In the genomic region with DNA sequence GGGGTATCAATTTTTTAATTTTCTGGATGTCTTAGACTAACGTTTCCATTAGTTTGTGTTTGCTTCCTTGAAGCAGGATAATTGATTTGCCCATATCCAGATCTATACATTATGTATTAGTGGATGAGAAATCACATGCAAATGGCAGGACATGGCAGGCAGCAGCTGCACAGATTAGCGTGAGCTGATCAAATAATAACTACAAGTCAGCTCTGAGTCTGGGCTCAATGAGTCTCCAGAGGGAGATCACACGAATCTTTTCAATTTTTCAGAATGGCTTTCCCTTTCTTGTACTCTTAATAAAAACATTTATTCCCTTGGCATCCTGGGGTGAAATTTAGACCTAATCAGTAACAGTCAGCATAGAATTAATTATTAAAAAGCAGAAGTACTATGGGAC, we compare ENCODE assay signal across 26 mouse cellular contexts. TPM values are rescaled to one million over a fixed set of nuclear protein-coding genes. Genes with fewer than 3 reads are reported as not detected.
DNase-seq lines count a peak whose midpoint lies in the region; ATAC-seq and TF ChIP-seq lines count a peak whose summit lies in the region.
"Had no signal": no experiment of that assay in that cellular context is flagged by ENCODE, and none has a peak within 500 bp of the region (broad histone marks: within the 10 kb centered on the region; RNA-seq: fewer than 3 reads in every experiment).

No protein-coding gene starts in this region.

- ATAC-seq in forebrain, embryonic 14.5 days: no peak
- ATAC-seq in forebrain, embryonic 15.5 days (replicated peaks): no peak
- ATAC-seq in liver, embryonic 13.5 days (ENCODE audit: low read depth): no peak
- ATAC-seq in liver, postnatal 0 days: no peak
- peak; percentile 81; the same call in 1 of the 2 replicates for ATAC-seq in midbrain, embryonic 14.5 days (ENCODE audit: low FRiP score, low TSS enrichment)
- no peak for ATAC-seq in midbrain, embryonic 16.5 days
- ATAC-seq in hindbrain, embryonic 14.5 days (ENCODE audit: low FRiP score): no peak
- ATAC-seq: CD4-positive, CD25-positive, alpha-beta regulatory T cell, adult 4 months; forebrain, embryonic 16.5 days had no signal

- WGBS in forebrain, embryonic 14.5 days: 57% methylated on average over 3 of the region's 3 CpGs
- WGBS in forebrain, embryonic 15.5 days: 47% methylated on average over 3 of the region's 3 CpGs
- 79% methylated on average over 3 of the region's 3 CpGs for WGBS in liver, embryonic 13.5 days (ENCODE audit: insufficient replicate concordance)
- WGBS in liver, postnatal 0 days (ENCODE audit: insufficient replicate concordance): 79% methylated on average over 3 of the region's 3 CpGs
- WGBS in midbrain, embryonic 14.5 days: 13% methylated on average over 3 of the region's 3 CpGs
- 25% methylated on average over 3 of the region's 3 CpGs for WGBS in midbrain, embryonic 16.5 days
- 24% methylated on average over 3 of the region's 3 CpGs for WGBS in hindbrain, embryonic 14.5 days

- peak; percentile 34 for DNase-seq in forebrain, embryonic 14.5 days (ENCODE audit: low spot score)
- no peak for DNase-seq in liver, embryonic 13.5 days
- DNase-seq in liver, postnatal 0 days: no peak
- peak; percentile 73 for DNase-seq in midbrain, embryonic 14.5 days
- DNase-seq in hindbrain, embryonic 14.5 days (ENCODE audit: low spot score): peak; percentile 36
- no peak for DNase-seq in kidney, postnatal 4 days
- DNase-seq: adrenal gland, adult 8-10 months; adrenal gland, postnatal 36 days; B cell, adult 2 months; cerebellum, adult 11 months; cerebellum, adult 8-10 months; cerebellum, postnatal 14 days; embryo, embryonic 11 days; gastrocnemius, postnatal 10 days; heart, adult 18-20 months; heart, postnatal 10 days; heart, postnatal 4 days had no signal

- H3K27ac ChIP-seq in forebrain, embryonic 14.5 days (ENCODE audit: low read depth, low read length): no peak overlapping the region
- no peak overlapping the region for H3K27ac ChIP-seq in forebrain, embryonic 15.5 days (replicated peaks)
- 0 out of 2 replicates have a peak overlapping the region, but pooled peaks have one; percentile 70 for H3K27ac ChIP-seq in liver, embryonic 13.5 days
- no peak overlapping the region for H3K27ac ChIP-seq in liver, postnatal 0 days (ENCODE audit: low read depth)
- H3K27ac ChIP-seq in midbrain, embryonic 14.5 days (replicated peaks; ENCODE audit: low read depth, low read length): no peak overlapping the region
- H3K27ac ChIP-seq in midbrain, embryonic 16.5 days (ENCODE audit: low read length): no peak overlapping the region
- no peak overlapping the region for H3K27ac ChIP-seq in hindbrain, embryonic 14.5 days
- H3K27ac ChIP-seq: embryonic facial prominence, embryonic 15.5 days; forebrain, embryonic 10.5 days; heart, embryonic 10.5 days had no signal

- no peak overlapping the region for H3K4me2 ChIP-seq in forebrain, embryonic 14.5 days (ENCODE audit: low read length)
- no peak overlapping the region for H3K4me2 ChIP-seq in forebrain, embryonic 15.5 days (replicated peaks)
- no peak overlapping the region for H3K4me2 ChIP-seq in liver, embryonic 13.5 days
- H3K4me2 ChIP-seq in liver, postnatal 0 days (ENCODE audit: low read depth, low read length): no peak overlapping the region
- H3K4me2 ChIP-seq in midbrain, embryonic 14.5 days (ENCODE audit: low read length): no peak overlapping the region
- H3K4me2 ChIP-seq in midbrain, embryonic 16.5 days (ENCODE audit: low read length): no peak overlapping the region
- no peak overlapping the region for H3K4me2 ChIP-seq in hindbrain, embryonic 14.5 days (replicated peaks)
- H3K4me2 ChIP-seq: embryonic facial prominence, embryonic 15.5 days had no signal

- TF ChIP-seq CTCF in liver, postnatal 0 days (IDR thresholded peaks at IDR 0.05; ENCODE audit: low read depth): no peak

- no peaks in the 10 kb centered on the region for H3K4me1 ChIP-seq in forebrain, embryonic 14.5 days (ENCODE audit: control insufficient read depth, insufficient read depth, low read length)
- H3K4me1 ChIP-seq in forebrain, embryonic 15.5 days: no peaks in the 10 kb centered on the region
- H3K4me1 ChIP-seq in liver, embryonic 13.5 days (replicated peaks): peaks cover 37% of the 10 kb centered on the region
- peaks cover 14% of the 10 kb centered on the region for H3K4me1 ChIP-seq in liver, postnatal 0 days (ENCODE audit: insufficient read depth)
- no peaks in the 10 kb centered on the region for H3K4me1 ChIP-seq in midbrain, embryonic 14.5 days (ENCODE audit: control insufficient read depth, insufficient read depth, low read length)
- peaks cover 10% of the 10 kb centered on the region; the same call in 1 of the 2 replicates for H3K4me1 ChIP-seq in midbrain, embryonic 16.5 days (ENCODE audit: control insufficient read depth, insufficient read depth, low read length)
- H3K4me1 ChIP-seq in hindbrain, embryonic 14.5 days (replicated peaks; ENCODE audit: control insufficient read depth, insufficient read depth, low read length): no peaks in the 10 kb centered on the region; the same call in 1 of the 2 replicates
- H3K4me1 ChIP-seq: embryonic facial prominence, embryonic 15.5 days; forebrain, embryonic 10.5 days had no signal

- no peaks in the 10 kb centered on the region for H3K36me3 ChIP-seq in forebrain, embryonic 14.5 days (ENCODE audit: control insufficient read depth, insufficient read depth, low read length)
- H3K36me3 ChIP-seq in forebrain, embryonic 15.5 days: no peaks in the 10 kb centered on the region
- no peaks in the 10 kb centered on the region for H3K36me3 ChIP-seq in liver, embryonic 13.5 days
- no peaks in the 10 kb centered on the region for H3K36me3 ChIP-seq in liver, postnatal 0 days (replicated peaks; ENCODE audit: insufficient read depth, low read length)
- H3K36me3 ChIP-seq in midbrain, embryonic 14.5 days (ENCODE audit: control insufficient read depth, insufficient read depth, low read length): no peaks in the 10 kb centered on the region
- H3K36me3 ChIP-seq in midbrain, embryonic 16.5 days (ENCODE audit: control insufficient read depth, insufficient read depth, low read length): no peaks in the 10 kb centered on the region
- no peaks in the 10 kb centered on the region for H3K36me3 ChIP-seq in hindbrain, embryonic 14.5 days (replicated peaks; ENCODE audit: control insufficient read depth, insufficient read depth)
- H3K36me3 ChIP-seq: embryonic facial prominence, embryonic 15.5 days; forebrain, embryonic 10.5 days; G1E; heart, embryonic 10.5 days had no signal

- TF ChIP-seq EP300 in liver, postnatal 0 days (IDR thresholded peaks at IDR 0.05; ENCODE audit: low read depth): no peak

- H3K9ac ChIP-seq in forebrain, embryonic 14.5 days (ENCODE audit: low read length): no peak overlapping the region
- H3K9ac ChIP-seq in forebrain, embryonic 15.5 days (replicated peaks): no peak overlapping the region
- no peak overlapping the region for H3K9ac ChIP-seq in liver, embryonic 13.5 days
- no peak overlapping the region for H3K9ac ChIP-seq in liver, postnatal 0 days (replicated peaks)
- no peak overlapping the region for H3K9ac ChIP-seq in midbrain, embryonic 14.5 days (replicated peaks; ENCODE audit: low read length)
- no peak overlapping the region for H3K9ac ChIP-seq in midbrain, embryonic 16.5 days (ENCODE audit: low read depth, low read length)
- no peak overlapping the region for H3K9ac ChIP-seq in hindbrain, embryonic 14.5 days
- H3K9ac ChIP-seq: embryonic facial prominence, embryonic 15.5 days had no signal

- H3K9me3 ChIP-seq in forebrain, embryonic 14.5 days (replicated peaks; ENCODE audit: control insufficient read depth, low read length): no peaks in the 10 kb centered on the region
- no peaks in the 10 kb centered on the region for H3K9me3 ChIP-seq in forebrain, embryonic 15.5 days
- H3K9me3 ChIP-seq in liver, embryonic 13.5 days (replicated peaks): no peaks in the 10 kb centered on the region
- no peaks in the 10 kb centered on the region for H3K9me3 ChIP-seq in liver, postnatal 0 days (ENCODE audit: low read length)
- no peaks in the 10 kb centered on the region for H3K9me3 ChIP-seq in midbrain, embryonic 14.5 days (ENCODE audit: control insufficient read depth, low read length)
- H3K9me3 ChIP-seq in midbrain, embryonic 16.5 days (replicated peaks; ENCODE audit: control insufficient read depth, low read length, poor library complexity, severe bottlenecking): no peaks in the 10 kb centered on the region
- H3K9me3 ChIP-seq in hindbrain, embryonic 14.5 days (ENCODE audit: control insufficient read depth, low read length): no peaks in the 10 kb centered on the region
- H3K9me3 ChIP-seq: embryonic facial prominence, embryonic 15.5 days; forebrain, embryonic 10.5 days; G1E; heart, embryonic 10.5 days had no signal

- no peaks in the 10 kb centered on the region for H3K27me3 ChIP-seq in forebrain, embryonic 14.5 days (replicated peaks; ENCODE audit: control insufficient read depth, insufficient read depth, low read length)
- no peaks in the 10 kb centered on the region for H3K27me3 ChIP-seq in forebrain, embryonic 15.5 days
- no peaks in the 10 kb centered on the region for H3K27me3 ChIP-seq in liver, embryonic 13.5 days
- no peaks in the 10 kb centered on the region for H3K27me3 ChIP-seq in liver, postnatal 0 days (ENCODE audit: insufficient read depth, low read length)
- H3K27me3 ChIP-seq in midbrain, embryonic 14.5 days (ENCODE audit: control insufficient read depth, insufficient read depth, low read length): no peaks in the 10 kb centered on the region
- no peaks in the 10 kb centered on the region for H3K27me3 ChIP-seq in midbrain, embryonic 16.5 days (ENCODE audit: control insufficient read depth, insufficient read depth, low read depth, low read length)
- H3K27me3 ChIP-seq in hindbrain, embryonic 14.5 days (ENCODE audit: control insufficient read depth, insufficient read depth, low read length): no peaks in the 10 kb centered on the region
- H3K27me3 ChIP-seq: embryonic facial prominence, embryonic 15.5 days had no signal

- H3K4me3 ChIP-seq in forebrain, embryonic 14.5 days (ENCODE audit: low read depth, low read length): no peak overlapping the region
- no peak overlapping the region for H3K4me3 ChIP-seq in forebrain, embryonic 15.5 days
- H3K4me3 ChIP-seq in liver, embryonic 13.5 days (replicated peaks): no peak overlapping the region
- no peak overlapping the region for H3K4me3 ChIP-seq in liver, postnatal 0 days (ENCODE audit: low read depth, low read length)
- H3K4me3 ChIP-seq in midbrain, embryonic 14.5 days (replicated peaks; ENCODE audit: low read depth, low read length): no peak overlapping the region
- H3K4me3 ChIP-seq in midbrain, embryonic 16.5 days (ENCODE audit: low read depth, low read length): no peak overlapping the region
- H3K4me3 ChIP-seq in hindbrain, embryonic 14.5 days (replicated peaks; ENCODE audit: low read length): no peak overlapping the region
- H3K4me3 ChIP-seq: embryonic facial prominence, embryonic 15.5 days; erythroblast, embryonic 14.5 days; forebrain, embryonic 10.5 days; heart, embryonic 10.5 days had no signal

RNA-seq across cellular contexts. Expression of a gene that starts 34.1 kb away (rescaled TPM):
- 13.9 and 14.0 TPM in 2 replicates for polyA plus RNA-seq in forebrain, embryonic 14.5 days (2014; fragmentation: Nextera tagmentation; extraction: Ambion mirVana)
- polyA plus RNA-seq in forebrain, embryonic 15.5 days (2015; fragmentation: Nextera tagmentation; extraction: Ambion mirVana): 11.6 and 12.7 TPM in 2 replicates
- 60.7 and 70.4 TPM in 2 replicates for polyA plus RNA-seq in liver, embryonic 13.5 days (2015; fragmentation: Nextera tagmentation; extraction: Ambion mirVana)
- 24.0 and 24.6 TPM in 2 replicates for polyA plus RNA-seq in liver, postnatal 0 days (2015; fragmentation: Nextera tagmentation; extraction: Ambion mirVana)
- 13.5 and 16.9 TPM in 2 replicates for polyA plus RNA-seq in midbrain, embryonic 14.5 days (2014; fragmentation: Nextera tagmentation; extraction: Ambion mirVana)
- 18.6 and 19.8 TPM in 2 replicates for polyA plus RNA-seq in midbrain, embryonic 16.5 days (2015; fragmentation: Nextera tagmentation; extraction: Ambion mirVana)
- 24.6 and 27.1 TPM in 2 replicates for polyA plus RNA-seq in hindbrain, embryonic 14.5 days (2014; fragmentation: Nextera tagmentation; extraction: Ambion mirVana)

Comparison
In these comparisons a context has a peak if more than half of its experiments do, and no peak if none do; other contexts are left out.
1. DNase-seq: peak in forebrain, embryonic 14.5 days (single experiment), midbrain, embryonic 14.5 days (single experiment) and hindbrain, embryonic 14.5 days (single experiment); none in liver, embryonic 13.5 days (single experiment), liver, postnatal 0 days (single experiment) and kidney, postnatal 4 days (0 of 2).